Mouse (Mus musculus): ENCODE results near the gene Usp2.

- TF ChIP-seq CTCF (IDR thresholded peaks at IDR 0.05; ENCODE audit: insufficient read depth, low read depth, low read length), result no peak
- TF ChIP-seq POLR2A (IDR thresholded peaks at IDR 0.05; ENCODE audit: insufficient read depth, low read depth, low read length), result no peak
Measured at GRCm38 (mm10) chr9:44070113-44070843, 3.5 kb downstream of the Usp2 start.

Data from olfactory bulb, adult 2 months (tissue).